Mouse (Mus musculus) heart, postnatal 0 days (tissue): ENCODE measurements around the gene Syt1.

ENCODE experiments used
- CTCF ChIP-seq: IDR thresholded peaks from 2 replicates; pipeline ENCODE4 v1.5.1; 2016; ENCODE audit warnings: antibody characterized with exemption, control low read depth, low read depth
- EP300 ChIP-seq: IDR thresholded peaks from 2 replicates; pipeline ENCODE4 v1.6.1; 2016; ENCODE audit warnings: antibody characterized with exemption, low read depth

- no peak for TF ChIP-seq EP300
- TF ChIP-seq CTCF, result no peak
Observed at GRCm38 (mm10) chr10:108597385-108597784, 413.4 kb downstream of the Syt1 start.
